Mouse (Mus musculus): ENCODE results near the gene Rsad2. TPM values are rescaled to one million over a fixed set of nuclear protein-coding genes. Genes with fewer than 3 reads are reported as not detected.

The Rsad2 gene
- total and polyA plus RNA-seq, 2 experiments: 3.6 to 6.2 TPM

GRCm38 (mm10) chr12:26478196-26479004, 22.1 kb upstream of the Rsad2 start:
- no peak for DNase-seq (ENCODE audit: extremely low read depth, low read depth, low spot score)
- WGBS: 86% methylated on average over 18 of the region's 18 CpGs
- no peaks in the 10 kb centered on the region; the same call in 1 of the 2 replicates for H3K36me3 ChIP-seq (ENCODE audit: control insufficient read depth, insufficient read depth, low read length)

GRCm38 (mm10) chr12:26477198-26477597, 20.9 kb upstream of the Rsad2 start:
- no peak for DNase-seq (ENCODE audit: extremely low read depth, low read depth, low spot score)
- H3K36me3 ChIP-seq (ENCODE audit: control insufficient read depth, insufficient read depth, low read length): no peaks in the 10 kb centered on the region; the same call in 1 of the 2 replicates
- no peaks in the 10 kb centered on the region for H3K4me1 ChIP-seq (ENCODE audit: control insufficient read depth, insufficient read depth, low read length)
- no peak overlapping the region for H3K4me3 ChIP-seq (ENCODE audit: insufficient read depth, low read depth, low read length)
- H3K27me3 ChIP-seq (ENCODE audit: control insufficient read depth, insufficient read depth, low read length): no peaks in the 10 kb centered on the region
- H3K27ac ChIP-seq (replicated peaks; ENCODE audit: insufficient read depth, low read depth, low read length): no peak overlapping the region
- no peak overlapping the region for H3K9ac ChIP-seq (ENCODE audit: low read depth, low read length)
- TF ChIP-seq POLR2A (IDR thresholded peaks at IDR 0.05; ENCODE audit: extremely low read depth, insufficient read depth, low read length) (no peak), CTCF (IDR thresholded peaks at IDR 0.05; ENCODE audit: low read depth, low read length) (no peak)
- no peaks in the 10 kb centered on the region for H3K79me2 ChIP-seq (ENCODE audit: control insufficient read depth, insufficient read depth, low read length)
- 97% methylated on average over 5 of the region's 5 CpGs for WGBS

More at GRCm38 (mm10) chr12:26478196-26479004, 22.1 kb upstream of the Rsad2 start:
- Histone ChIP-seq H3K9ac (ENCODE audit: low read depth, low read length) (no peak overlapping the region), H3K4me3 (ENCODE audit: insufficient read depth, low read depth, low read length) (no peak overlapping the region), H3K27me3 (ENCODE audit: control insufficient read depth, insufficient read depth, low read length) (no peaks in the 10 kb centered on the region), H3K79me2 (ENCODE audit: control insufficient read depth, insufficient read depth, low read length) (no peaks in the 10 kb centered on the region), H3K27ac (replicated peaks; ENCODE audit: insufficient read depth, low read depth, low read length) (no peak overlapping the region), H3K4me1 (ENCODE audit: control insufficient read depth, insufficient read depth, low read length) (no peaks in the 10 kb centered on the region)
- no peak for TF ChIP-seq CTCF (IDR thresholded peaks at IDR 0.05; ENCODE audit: low read depth, low read length)
- TF ChIP-seq POLR2A (IDR thresholded peaks at IDR 0.05; ENCODE audit: extremely low read depth, insufficient read depth, low read length): no peak

- no peak for TF ChIP-seq POLR2A (IDR thresholded peaks at IDR 0.05; ENCODE audit: extremely low read depth, insufficient read depth, low read length)
- no peak for TF ChIP-seq CTCF (IDR thresholded peaks at IDR 0.05; ENCODE audit: low read depth, low read length)
- H3K4me1 ChIP-seq (ENCODE audit: control insufficient read depth, insufficient read depth, low read length): peaks cover 2% of the 10 kb centered on the region; the same call in 1 of the 2 replicates
- H3K79me2 ChIP-seq (ENCODE audit: control insufficient read depth, insufficient read depth, low read length): no peaks in the 10 kb centered on the region
- 85% methylated on average over 6 of the region's 6 CpGs for WGBS
- no peak overlapping the region for H3K4me3 ChIP-seq (ENCODE audit: insufficient read depth, low read depth, low read length)
- H3K36me3 ChIP-seq (ENCODE audit: control insufficient read depth, insufficient read depth, low read length): no peaks in the 10 kb centered on the region; the same call in 1 of the 2 replicates
- H3K27me3 ChIP-seq (ENCODE audit: control insufficient read depth, insufficient read depth, low read length): no peaks in the 10 kb centered on the region
- no peak for DNase-seq (ENCODE audit: extremely low read depth, low read depth, low spot score)
- no peak overlapping the region for H3K27ac ChIP-seq (replicated peaks; ENCODE audit: insufficient read depth, low read depth, low read length)
- no peak overlapping the region for H3K9ac ChIP-seq (ENCODE audit: low read depth, low read length)
Observed at GRCm38 (mm10) chr12:26473746-26474145, 17.5 kb upstream of the Rsad2 start.

GRCm38 (mm10) chr12:26472770-26473481, 16.7 kb upstream of the Rsad2 start:
- H3K9ac ChIP-seq (ENCODE audit: low read depth, low read length): no peak overlapping the region
- H3K79me2 ChIP-seq (ENCODE audit: control insufficient read depth, insufficient read depth, low read length): no peaks in the 10 kb centered on the region
- peaks cover 2% of the 10 kb centered on the region; the same call in 1 of the 2 replicates for H3K4me1 ChIP-seq (ENCODE audit: control insufficient read depth, insufficient read depth, low read length)
- no peaks in the 10 kb centered on the region for H3K36me3 ChIP-seq (ENCODE audit: control insufficient read depth, insufficient read depth, low read length)
- 84% methylated on average over 3 of the region's 3 CpGs for WGBS
- no peak for TF ChIP-seq CTCF (IDR thresholded peaks at IDR 0.05; ENCODE audit: low read depth, low read length)
- no peak for TF ChIP-seq POLR2A (IDR thresholded peaks at IDR 0.05; ENCODE audit: extremely low read depth, insufficient read depth, low read length)
- H3K27ac ChIP-seq (replicated peaks; ENCODE audit: insufficient read depth, low read depth, low read length): no peak overlapping the region
- no peak for DNase-seq (ENCODE audit: extremely low read depth, low read depth, low spot score)
- no peaks in the 10 kb centered on the region for H3K27me3 ChIP-seq (ENCODE audit: control insufficient read depth, insufficient read depth, low read length)
- no peak overlapping the region for H3K4me3 ChIP-seq (ENCODE audit: insufficient read depth, low read depth, low read length)

- H3K79me2 ChIP-seq (ENCODE audit: control insufficient read depth, insufficient read depth, low read length): no peaks in the 10 kb centered on the region
- no peak for DNase-seq (ENCODE audit: extremely low read depth, low read depth, low spot score)
- H3K27me3 ChIP-seq (ENCODE audit: control insufficient read depth, insufficient read depth, low read length): no peaks in the 10 kb centered on the region
- H3K36me3 ChIP-seq (ENCODE audit: control insufficient read depth, insufficient read depth, low read length): no peaks in the 10 kb centered on the region
- peaks cover 2% of the 10 kb centered on the region; the same call in 1 of the 2 replicates for H3K4me1 ChIP-seq (ENCODE audit: control insufficient read depth, insufficient read depth, low read length)
- TF ChIP-seq POLR2A (IDR thresholded peaks at IDR 0.05; ENCODE audit: extremely low read depth, insufficient read depth, low read length): no peak
- TF ChIP-seq CTCF (IDR thresholded peaks at IDR 0.05; ENCODE audit: low read depth, low read length): no peak
- 10% methylated on average over 3 of the region's 3 CpGs for WGBS
- no peak overlapping the region for H3K9ac ChIP-seq (ENCODE audit: low read depth, low read length)
- H3K27ac ChIP-seq (replicated peaks; ENCODE audit: insufficient read depth, low read depth, low read length): no peak overlapping the region
- H3K4me3 ChIP-seq (ENCODE audit: insufficient read depth, low read depth, low read length): no peak overlapping the region
Observed at GRCm38 (mm10) chr12:26471376-26471775, 15.1 kb upstream of the Rsad2 start.
